Comparison of ENCODE assay signal across 23 mouse cellular contexts in the genomic region with DNA sequence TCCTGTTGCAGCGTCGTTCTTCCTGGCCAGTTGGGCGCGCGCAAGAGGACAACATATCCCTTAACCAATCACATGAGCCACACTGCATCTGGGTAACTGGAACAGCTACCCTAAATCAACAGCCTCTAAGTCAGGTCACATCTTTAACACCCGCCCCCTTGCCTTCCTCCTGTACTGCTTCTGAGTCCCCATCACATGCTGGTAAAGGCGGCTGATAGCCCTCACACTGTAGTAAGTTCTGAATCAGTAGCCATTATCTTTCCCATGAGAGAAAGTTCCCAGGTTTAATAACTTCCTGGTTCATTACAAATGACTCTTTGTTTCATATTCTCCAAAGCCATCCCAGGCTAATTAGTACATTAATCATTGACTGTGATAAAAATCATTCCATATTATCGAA.
DNase-seq lines count a peak whose midpoint lies in the region; ATAC-seq lines count a peak whose summit lies in the region.
"Had no signal": no experiment of that assay in that cellular context is flagged by ENCODE, and none has a peak within 500 bp of the region (broad histone marks: within the 10 kb centered on the region; RNA-seq: fewer than 3 reads in every experiment).

No protein-coding gene starts in this region.

- no peak for DNase-seq in hindbrain, embryonic 14.5 days (ENCODE audit: low spot score)
- no peak for DNase-seq in neural tube, embryonic 10.5 days (ENCODE audit: extremely low spot score, low spot score)
- DNase-seq: adrenal gland, adult 8-10 months; adrenal gland, postnatal 14 days; adrenal gland, postnatal 36 days; B cell, adult 2 months; cerebellum, adult 11-12 months; cerebellum, adult 2 months; cerebellum, adult 9-10 months; cerebellum, postnatal 25 days had no signal

- H3K4me3 ChIP-seq in hindbrain, embryonic 14.5 days (replicated peaks; ENCODE audit: low read length): no peak overlapping the region
- H3K4me3 ChIP-seq in hindbrain, embryonic 16.5 days (ENCODE audit: low read length): no peak overlapping the region
- no peak overlapping the region for H3K4me3 ChIP-seq in neural tube, embryonic 12.5 days
- no peak overlapping the region for H3K4me3 ChIP-seq in neural tube, embryonic 15.5 days (replicated peaks)
- no peak overlapping the region for H3K4me3 ChIP-seq in midbrain, embryonic 16.5 days (ENCODE audit: low read depth, low read length)
- H3K4me3 ChIP-seq: embryonic facial prominence, embryonic 10.5 days; embryonic facial prominence, embryonic 12.5 days; forebrain, embryonic 13.5 days; forebrain, embryonic 15.5 days had no signal

- ATAC-seq in hindbrain, embryonic 14.5 days (ENCODE audit: low FRiP score): no peak
- no peak for ATAC-seq in hindbrain, embryonic 16.5 days
- ATAC-seq in neural tube, embryonic 12.5 days (ENCODE audit: low FRiP score, low read depth): peak; percentile 43; the same call in 1 of the 2 replicates
- ATAC-seq in neural tube, embryonic 15.5 days (ENCODE audit: low FRiP score): peak; percentile 80
- no peak for ATAC-seq in midbrain, embryonic 16.5 days
- ATAC-seq: activated CD4-positive, CD25-positive, alpha-beta regulatory T cell, adult 4 months; CD4-positive, CD25-positive, alpha-beta regulatory T cell, adult 4 months; forebrain, embryonic 13.5 days; forebrain, embryonic 15.5 days; Patski had no signal

- H3K4me1 ChIP-seq in hindbrain, embryonic 14.5 days (replicated peaks; ENCODE audit: control insufficient read depth, insufficient read depth, low read length): no peaks in the 10 kb centered on the region
- H3K4me1 ChIP-seq in hindbrain, embryonic 16.5 days (ENCODE audit: control insufficient read depth, insufficient read depth, low read depth, low read length): no peaks in the 10 kb centered on the region
- no peaks in the 10 kb centered on the region for H3K4me1 ChIP-seq in neural tube, embryonic 12.5 days
- H3K4me1 ChIP-seq in neural tube, embryonic 15.5 days: no peaks in the 10 kb centered on the region
- no peaks in the 10 kb centered on the region for H3K4me1 ChIP-seq in midbrain, embryonic 16.5 days (ENCODE audit: control insufficient read depth, insufficient read depth, low read length)
- H3K4me1 ChIP-seq: embryonic facial prominence, embryonic 10.5 days; embryonic facial prominence, embryonic 12.5 days; forebrain, embryonic 13.5 days; forebrain, embryonic 15.5 days had no signal

- no peaks in the 10 kb centered on the region for H3K9me3 ChIP-seq in hindbrain, embryonic 14.5 days (ENCODE audit: control insufficient read depth, low read length)
- H3K9me3 ChIP-seq in hindbrain, embryonic 16.5 days (ENCODE audit: control insufficient read depth, low read length): no peaks in the 10 kb centered on the region
- H3K9me3 ChIP-seq in neural tube, embryonic 12.5 days: no peaks in the 10 kb centered on the region
- H3K9me3 ChIP-seq in neural tube, embryonic 15.5 days (replicated peaks): no peaks in the 10 kb centered on the region
- H3K9me3 ChIP-seq in midbrain, embryonic 16.5 days (replicated peaks; ENCODE audit: control insufficient read depth, low read length, poor library complexity, severe bottlenecking): no peaks in the 10 kb centered on the region
- H3K9me3 ChIP-seq: embryonic facial prominence, embryonic 10.5 days; embryonic facial prominence, embryonic 12.5 days; forebrain, embryonic 13.5 days; forebrain, embryonic 15.5 days had no signal

- H3K27ac ChIP-seq in hindbrain, embryonic 14.5 days: 0 out of 2 replicates have a peak overlapping the region, but pooled peaks have one; percentile 7
- no peak overlapping the region for H3K27ac ChIP-seq in hindbrain, embryonic 16.5 days (ENCODE audit: low read depth, low read length)
- H3K27ac ChIP-seq in neural tube, embryonic 12.5 days: no peak overlapping the region
- H3K27ac ChIP-seq in neural tube, embryonic 15.5 days (replicated peaks): no peak overlapping the region
- H3K27ac ChIP-seq in midbrain, embryonic 16.5 days (ENCODE audit: low read length): no peak overlapping the region
- H3K27ac ChIP-seq: embryonic facial prominence, embryonic 10.5 days; embryonic facial prominence, embryonic 12.5 days; forebrain, embryonic 13.5 days; forebrain, embryonic 15.5 days had no signal

- no peaks in the 10 kb centered on the region for H3K36me3 ChIP-seq in hindbrain, embryonic 14.5 days (replicated peaks; ENCODE audit: control insufficient read depth, insufficient read depth)
- no peaks in the 10 kb centered on the region for H3K36me3 ChIP-seq in hindbrain, embryonic 16.5 days (ENCODE audit: control insufficient read depth, insufficient read depth, low read length)
- no peaks in the 10 kb centered on the region for H3K36me3 ChIP-seq in neural tube, embryonic 12.5 days
- no peaks in the 10 kb centered on the region for H3K36me3 ChIP-seq in neural tube, embryonic 15.5 days
- no peaks in the 10 kb centered on the region for H3K36me3 ChIP-seq in midbrain, embryonic 16.5 days (ENCODE audit: control insufficient read depth, insufficient read depth, low read length)
- H3K36me3 ChIP-seq: embryonic facial prominence, embryonic 10.5 days; embryonic facial prominence, embryonic 12.5 days; forebrain, embryonic 15.5 days; G1E had no signal

- WGBS in hindbrain, embryonic 14.5 days: 86% methylated on average over 8 of the region's 8 CpGs
- 90% methylated on average over 8 of the region's 8 CpGs for WGBS in hindbrain, embryonic 16.5 days
- WGBS in neural tube, embryonic 12.5 days: 81% methylated on average over 8 of the region's 8 CpGs
- WGBS in neural tube, embryonic 15.5 days: 74% methylated on average over 8 of the region's 8 CpGs
- 96% methylated on average over 8 of the region's 8 CpGs for WGBS in midbrain, embryonic 16.5 days

- H3K9ac ChIP-seq in hindbrain, embryonic 14.5 days: no peak overlapping the region
- H3K9ac ChIP-seq in hindbrain, embryonic 16.5 days (ENCODE audit: low read depth, low read length): no peak overlapping the region
- no peak overlapping the region for H3K9ac ChIP-seq in neural tube, embryonic 12.5 days
- no peak overlapping the region for H3K9ac ChIP-seq in neural tube, embryonic 15.5 days (replicated peaks)
- no peak overlapping the region for H3K9ac ChIP-seq in midbrain, embryonic 16.5 days (ENCODE audit: low read depth, low read length)
- H3K9ac ChIP-seq: embryonic facial prominence, embryonic 12.5 days; forebrain, embryonic 13.5 days; forebrain, embryonic 15.5 days had no signal

- no peaks in the 10 kb centered on the region for H3K27me3 ChIP-seq in hindbrain, embryonic 14.5 days (ENCODE audit: control insufficient read depth, insufficient read depth, low read length)
- H3K27me3 ChIP-seq in hindbrain, embryonic 16.5 days (replicated peaks; ENCODE audit: control insufficient read depth, insufficient read depth, low read length): no peaks in the 10 kb centered on the region
- H3K27me3 ChIP-seq in neural tube, embryonic 12.5 days (replicated peaks): no peaks in the 10 kb centered on the region
- no peaks in the 10 kb centered on the region for H3K27me3 ChIP-seq in neural tube, embryonic 15.5 days (replicated peaks)
- no peaks in the 10 kb centered on the region for H3K27me3 ChIP-seq in midbrain, embryonic 16.5 days (ENCODE audit: control insufficient read depth, insufficient read depth, low read depth, low read length)
- H3K27me3 ChIP-seq: CH12.LX; embryonic facial prominence, embryonic 12.5 days; forebrain, embryonic 13.5 days; forebrain, embryonic 15.5 days; Patski had no signal

- H3K4me2 ChIP-seq in hindbrain, embryonic 14.5 days (replicated peaks): no peak overlapping the region
- no peak overlapping the region for H3K4me2 ChIP-seq in hindbrain, embryonic 16.5 days (ENCODE audit: low read length)
- no peak overlapping the region for H3K4me2 ChIP-seq in neural tube, embryonic 12.5 days (replicated peaks)
- H3K4me2 ChIP-seq in neural tube, embryonic 15.5 days: no peak overlapping the region
- H3K4me2 ChIP-seq in midbrain, embryonic 16.5 days (ENCODE audit: low read length): no peak overlapping the region
- H3K4me2 ChIP-seq: embryonic facial prominence, embryonic 12.5 days; forebrain, embryonic 13.5 days; forebrain, embryonic 15.5 days had no signal

Comparison
In these comparisons a context has a peak if more than half of its experiments do, and no peak if none do; other contexts are left out.
1. ATAC-seq: peak in neural tube, embryonic 12.5 days (single experiment) and neural tube, embryonic 15.5 days (single experiment); none in hindbrain, embryonic 14.5 days (single experiment), hindbrain, embryonic 16.5 days (single experiment) and midbrain, embryonic 16.5 days (single experiment).